Mouse (Mus musculus) erythroblast, embryonic 14.5 days (primary cell): ENCODE measurements around the gene Unc93b1. TPM values are rescaled to one million over a fixed set of nuclear protein-coding genes. Genes with fewer than 3 reads are reported as not detected.

Source experiments
- H3K27me3 ChIP-seq: 2 replicates; pipeline ENCODE4 v1.6.1; 2012; ENCODE audit warnings: inconsistent platforms; ENCODE audit not compliant: control insufficient read depth
- H3K36me3 ChIP-seq: 2 replicates; pipeline ENCODE4 v1.6.1; 2012; ENCODE audit warnings: mild to moderate bottlenecking, inconsistent platforms; ENCODE audit not compliant: control insufficient read depth
- H3K4me1 ChIP-seq: 2 replicates; pipeline ENCODE4 v1.6.1; 2012; ENCODE audit warnings: inconsistent platforms; ENCODE audit not compliant: control insufficient read depth
- H3K4me3 ChIP-seq: replicated peaks from 2 replicates; pipeline ENCODE3; 2012; ENCODE audit warnings: moderate library complexity, mild to moderate bottlenecking, inconsistent platforms
- H3K9me3 ChIP-seq: 2 replicates; pipeline ENCODE4 v1.6.1; 2012; ENCODE audit warnings: low read length, inconsistent platforms, mixed read lengths; ENCODE audit not compliant: control insufficient read depth
- GATA1 ChIP-seq: IDR thresholded peaks from 2 replicates; pipeline ENCODE4 v1.6.1; 2012; ENCODE audit warnings: low read length, inconsistent platforms, mixed read lengths
- TAL1 ChIP-seq: IDR thresholded peaks from 3 replicates; pipeline ENCODE4 v1.6.1; 2012; ENCODE audit warnings: low read length, inconsistent platforms, mixed read lengths
- polyA plus RNA-seq: library from polyadenylated mRNA; stranded (reverse); fragments of >175 nt; gene quantifications from 2 replicates; pipeline ENCODE4 v1.2.3, GENCODE M21; 2012

The Unc93b1 gene
- polyA plus RNA-seq, 1 experiment, result 0.65 TPM

DNA sequence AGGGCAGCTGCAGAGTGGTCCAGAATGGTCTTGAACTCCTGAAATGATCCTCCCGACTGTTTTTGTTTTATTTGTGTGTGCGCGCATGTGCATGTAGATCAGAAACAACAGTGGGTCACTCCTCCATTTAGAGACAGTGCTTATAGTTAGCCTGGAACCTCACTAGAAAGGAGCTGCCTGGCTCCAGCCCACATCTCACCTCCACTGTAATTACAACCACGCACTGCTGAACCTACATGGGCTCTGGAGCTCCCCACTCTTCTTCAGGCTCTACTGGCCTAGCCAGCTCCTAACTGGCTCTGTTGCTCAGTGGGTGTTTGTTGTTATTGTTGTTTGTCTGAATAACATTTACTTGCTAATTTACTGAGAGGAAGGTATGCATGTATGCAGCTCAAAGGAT lies 35.4 kb upstream of the Unc93b1 start:
- H3K27me3 ChIP-seq, result no peaks in the 10 kb centered on the region
- H3K4me3 ChIP-seq, result no peak overlapping the region
- no peaks in the 10 kb centered on the region for H3K9me3 ChIP-seq
- peaks cover 54% of the 10 kb centered on the region for H3K36me3 ChIP-seq
- H3K4me1 ChIP-seq, result no peaks in the 10 kb centered on the region
- no peak for TF ChIP-seq GATA1
- no peak for TF ChIP-seq TAL1

DNA sequence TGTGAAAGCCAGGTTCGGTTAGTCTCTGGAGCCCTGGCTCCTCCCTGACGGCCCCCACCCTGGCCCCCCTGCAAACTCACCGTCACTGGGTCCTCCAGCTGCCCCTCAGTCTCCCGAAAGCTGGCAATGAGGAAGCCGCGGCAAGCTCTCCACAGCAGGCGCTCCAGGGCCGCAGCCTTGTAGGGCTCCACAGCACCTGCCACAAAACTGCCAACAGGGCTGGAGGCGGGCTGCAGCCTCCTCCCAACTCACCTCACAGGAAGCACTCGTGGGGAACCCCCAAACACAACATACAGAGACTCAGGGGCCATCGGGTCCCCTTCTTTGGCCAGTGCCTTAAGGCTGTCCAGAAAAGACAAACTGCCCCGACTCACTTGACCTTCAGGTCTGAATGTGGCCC lies 32.0 kb upstream of the Unc93b1 start:
- peaks cover 33% of the 10 kb centered on the region for H3K36me3 ChIP-seq

DNA sequence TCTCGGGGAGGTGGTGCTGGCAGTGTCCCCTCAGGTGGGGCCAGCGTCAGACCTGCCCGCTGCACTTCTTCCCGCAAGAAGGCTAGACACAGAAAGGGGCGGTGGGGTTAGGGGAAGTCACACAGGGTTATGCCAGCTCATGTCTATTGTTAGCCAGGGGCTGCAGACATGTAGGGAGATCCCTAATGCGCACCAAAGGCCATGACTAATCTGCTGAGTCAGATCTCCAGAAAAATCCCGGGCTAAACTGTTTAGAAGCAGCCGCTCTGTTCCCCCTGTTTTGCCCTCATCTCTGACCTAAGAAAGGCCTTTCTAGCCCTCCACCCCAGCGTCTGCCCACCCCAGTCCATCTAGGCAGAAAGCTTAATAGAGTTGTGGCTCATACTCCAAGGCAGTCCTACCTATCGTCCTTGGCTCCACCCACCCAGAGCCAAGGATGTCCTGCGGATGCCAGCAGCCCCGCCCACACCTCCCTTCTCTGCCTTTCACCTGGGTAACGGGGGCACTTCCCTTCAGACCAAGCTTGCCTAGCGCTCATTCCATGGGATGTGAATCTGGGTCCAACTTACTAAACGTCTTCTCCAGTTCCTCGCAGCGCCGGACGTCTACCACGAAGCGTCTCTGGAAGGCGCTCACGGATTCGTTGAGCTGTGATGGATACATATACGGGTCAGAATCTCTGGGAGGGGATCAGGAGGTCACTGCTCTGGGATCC lies 31.2 kb upstream of the Unc93b1 start:
- Histone ChIP-seq H3K4me3 (no peak overlapping the region), H3K9me3 (no peaks in the 10 kb centered on the region), H3K36me3 (peaks cover 36% of the 10 kb centered on the region), H3K27me3 (no peaks in the 10 kb centered on the region), H3K4me1 (peaks cover 31% of the 10 kb centered on the region)
- no peak for TF ChIP-seq TAL1

More for the DNA sequence above, 32.0 kb upstream of the Unc93b1 start:
- H3K9me3 ChIP-seq, result no peaks in the 10 kb centered on the region
- H3K4me3 ChIP-seq, result no peak overlapping the region
- peaks cover 30% of the 10 kb centered on the region for H3K4me1 ChIP-seq
- no peak for TF ChIP-seq GATA1
- TF ChIP-seq TAL1, result no peak
- no peaks in the 10 kb centered on the region for H3K27me3 ChIP-seq

DNA sequence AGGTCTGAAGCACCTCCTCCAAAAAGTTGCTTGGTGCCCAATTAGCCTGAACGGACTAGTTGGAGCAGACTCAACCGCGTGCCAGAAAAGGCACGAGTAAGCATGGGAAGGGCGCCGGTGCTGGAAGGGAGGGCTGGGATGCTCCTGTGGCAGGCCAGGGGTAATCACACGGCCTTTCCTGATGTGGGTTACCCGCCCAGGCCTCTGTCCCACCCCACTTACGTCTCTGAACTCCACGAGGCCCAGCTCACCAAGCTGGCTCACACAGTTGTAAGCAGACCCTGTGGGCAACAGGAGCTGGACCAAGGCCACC lies 30.7 kb upstream of the Unc93b1 start:
- Histone ChIP-seq H3K9me3 (no peaks in the 10 kb centered on the region), H3K4me1 (peaks cover 31% of the 10 kb centered on the region), H3K36me3 (peaks cover 39% of the 10 kb centered on the region), H3K27me3 (no peaks in the 10 kb centered on the region), H3K4me3 (no peak overlapping the region)
- TF ChIP-seq GATA1, result no peak
- no peak for TF ChIP-seq TAL1

DNA sequence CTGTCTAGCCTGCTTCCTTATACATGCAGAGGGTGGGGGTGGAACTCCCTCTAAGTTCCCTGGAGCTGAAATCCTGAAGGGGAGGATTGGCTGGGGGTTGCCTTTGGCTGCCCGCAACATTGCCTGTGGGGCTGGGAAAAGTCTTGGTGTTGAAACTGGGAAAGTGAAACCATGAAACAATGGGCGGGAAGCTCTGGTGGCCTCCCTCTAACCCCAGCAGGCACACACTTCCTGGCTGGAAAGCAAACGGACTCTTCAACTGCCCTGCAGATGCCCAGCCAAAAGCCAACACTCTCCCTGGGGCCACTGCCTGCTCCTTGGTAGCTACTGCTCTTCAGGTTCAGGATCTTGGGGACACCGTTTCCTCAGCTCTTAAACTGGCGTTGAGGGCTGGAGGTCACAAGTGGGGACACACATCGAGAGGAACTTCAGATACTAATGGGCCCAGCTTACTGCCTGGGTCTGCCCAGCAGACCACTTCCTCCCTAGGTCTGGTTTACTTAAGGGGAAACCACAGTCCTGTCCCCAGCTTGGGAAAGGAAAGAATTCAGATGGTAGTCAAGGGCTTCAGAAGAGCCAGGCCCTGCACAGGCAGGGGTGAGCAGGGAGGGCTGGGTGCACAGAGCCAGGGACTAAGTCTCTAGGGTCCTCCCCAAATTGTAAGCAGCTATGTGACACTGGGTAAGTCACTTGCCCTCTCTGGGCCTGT lies 29.6 kb upstream of the Unc93b1 start:
- Histone ChIP-seq H3K36me3 (peaks cover 50% of the 10 kb centered on the region), H3K27me3 (no peaks in the 10 kb centered on the region), H3K4me3 (peak overlapping the region; percentile 70), H3K4me1 (peaks cover 31% of the 10 kb centered on the region), H3K9me3 (no peaks in the 10 kb centered on the region)
- TF ChIP-seq TAL1, result no peak
- no peak for TF ChIP-seq GATA1

DNA sequence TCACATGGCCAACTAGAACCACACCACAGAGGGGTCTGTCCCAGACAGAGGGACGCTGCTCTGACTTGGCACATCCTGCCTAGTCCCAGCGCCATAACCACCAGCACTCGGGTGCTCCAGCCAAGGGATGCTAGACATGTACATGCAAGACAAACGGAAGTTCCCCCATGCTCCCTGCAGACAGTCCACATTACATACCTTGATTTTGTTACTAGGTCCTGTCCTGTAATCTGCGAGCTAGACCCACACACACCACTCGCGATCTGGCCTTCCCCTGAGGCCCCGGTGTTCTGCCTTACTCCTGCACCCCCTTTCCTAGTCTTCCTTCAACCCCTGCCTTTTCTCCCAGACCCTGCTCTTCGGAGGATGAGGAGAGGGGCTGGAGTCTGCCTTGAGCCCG lies 28.7 kb upstream of the Unc93b1 start:
- TF ChIP-seq GATA1, result no peak
- TF ChIP-seq TAL1, result no peak
- no peaks in the 10 kb centered on the region for H3K27me3 ChIP-seq
- peak overlapping the region; percentile 70 for H3K4me3 ChIP-seq
- H3K4me1 ChIP-seq, result peaks cover 34% of the 10 kb centered on the region
- H3K9me3 ChIP-seq, result no peaks in the 10 kb centered on the region
- peaks cover 59% of the 10 kb centered on the region for H3K36me3 ChIP-seq

DNA sequence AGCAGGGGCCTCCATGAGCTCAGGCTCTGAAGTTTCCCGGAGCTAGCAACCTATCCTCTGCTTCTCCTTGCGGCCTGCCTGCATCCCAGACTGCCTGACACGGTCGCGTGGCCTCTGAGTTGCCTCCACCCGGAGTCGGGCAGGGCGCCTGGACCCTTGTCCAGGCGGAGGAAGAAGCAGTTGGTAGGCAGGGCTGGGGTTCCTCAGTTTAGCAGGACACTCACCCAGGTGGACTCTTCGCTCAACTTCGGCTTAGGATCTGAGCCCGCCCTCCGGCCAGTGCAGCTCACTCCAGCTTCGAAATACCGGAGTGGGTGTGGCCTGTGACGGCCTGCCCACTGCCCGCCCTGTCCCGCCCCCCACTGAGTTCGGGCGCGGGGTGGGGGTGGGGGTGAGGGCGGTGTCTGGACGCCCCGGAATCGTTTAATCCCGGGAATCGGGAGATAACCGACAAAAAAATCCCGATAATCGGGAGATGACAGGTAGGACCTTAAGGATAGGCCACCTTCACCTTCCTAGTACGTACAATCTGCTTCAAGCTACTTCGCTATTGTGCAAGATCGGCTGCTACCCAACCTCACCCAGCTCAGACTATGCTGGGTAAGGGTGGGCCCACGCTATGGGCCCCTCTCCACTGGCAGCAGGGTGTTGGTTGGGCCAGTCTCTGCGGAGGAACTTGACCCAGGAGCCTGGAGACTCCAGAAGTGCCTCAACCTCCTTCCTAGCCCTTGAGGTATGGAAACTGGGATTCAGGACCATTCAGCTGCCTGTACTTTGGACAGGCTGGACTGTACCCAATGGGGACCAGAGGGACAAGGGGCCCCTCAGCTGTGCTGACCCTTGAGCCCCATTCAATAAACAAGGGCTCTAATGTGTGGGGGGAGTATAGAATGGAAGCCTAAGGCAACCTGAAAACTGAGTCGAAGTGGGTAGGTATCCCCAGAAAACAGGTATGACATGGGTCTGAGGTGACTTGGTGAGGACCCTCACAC lies 27.9 kb upstream of the Unc93b1 start, which contains the start of gene Tcirg1:
Tcirg1 (minus strand) TSS at position 339 of the 992 bp plus-strand sequence.
- H3K36me3 ChIP-seq, result peaks cover 58% of the 10 kb centered on the region
- H3K4me1 ChIP-seq, result peaks cover 41% of the 10 kb centered on the region
- H3K9me3 ChIP-seq, result no peaks in the 10 kb centered on the region
- H3K4me3 ChIP-seq, result peak within 1 kb of the TSS; percentile 70
- no peaks in the 10 kb centered on the region for H3K27me3 ChIP-seq
- TF ChIP-seq TAL1, result no peak
- no peak for TF ChIP-seq GATA1

DNA sequence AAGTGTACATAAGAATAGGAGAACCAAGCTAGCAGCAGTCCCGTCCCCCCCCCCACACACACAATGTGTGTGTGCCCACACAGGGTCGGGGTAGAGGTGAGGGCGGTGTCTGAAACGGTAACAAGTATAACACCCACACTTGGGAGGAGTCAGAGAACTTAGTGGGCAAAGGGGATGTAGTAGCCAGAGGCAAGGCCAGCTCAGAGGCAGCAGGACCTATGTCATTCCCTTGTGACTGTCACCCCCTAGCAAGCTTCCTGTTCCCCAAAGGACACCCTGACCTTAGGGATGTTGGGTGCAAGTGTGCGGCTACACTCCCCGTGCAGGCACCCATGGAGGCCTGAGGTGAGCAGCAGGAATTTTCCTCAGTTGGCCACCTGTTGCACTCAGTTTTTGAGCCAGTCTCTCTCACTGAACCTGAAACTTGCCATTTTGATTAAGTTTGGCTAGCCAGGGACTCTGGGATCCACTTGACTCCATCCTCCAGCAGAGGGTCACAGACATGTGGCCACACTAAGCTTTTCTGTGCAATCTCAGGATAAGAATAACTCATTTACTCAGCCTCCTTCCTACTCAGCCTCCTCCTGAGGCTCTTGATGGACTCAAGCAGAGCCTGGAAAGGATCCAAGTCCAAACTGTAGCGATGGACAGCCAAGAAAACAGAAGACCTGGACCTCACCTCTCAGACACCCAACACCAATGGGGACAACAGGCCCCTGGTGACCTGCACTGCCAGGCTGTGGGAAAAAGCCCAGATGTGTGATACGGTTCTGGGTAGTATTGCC lies 26.9 kb upstream of the Unc93b1 start:
- peaks cover 47% of the 10 kb centered on the region for H3K4me1 ChIP-seq
- H3K9me3 ChIP-seq, result no peaks in the 10 kb centered on the region
- H3K4me3 ChIP-seq, result no peak overlapping the region
- peaks cover 49% of the 10 kb centered on the region for H3K36me3 ChIP-seq
- H3K27me3 ChIP-seq, result no peaks in the 10 kb centered on the region
- TF ChIP-seq TAL1, result no peak
- TF ChIP-seq GATA1, result no peak
